Mouse (Mus musculus) midbrain, embryonic 10.5 days (tissue): Measurements from ENCODE around the gene Vmn1r158. TPM values are rescaled to one million over a fixed set of nuclear protein-coding genes. Genes with fewer than 3 reads are reported as not detected.
"Not testable (repeated sequence)": the region's sequence is repeated elsewhere in the genome, so short reads cannot be mapped to it uniquely, and the experiment has no call there.

Experiments
- DNase-seq: peaks from one replicate; pipeline ENCODE4 v3.0.0-alpha.2; 2017; ENCODE audit warnings: low spot score
- H3K27ac ChIP-seq: fragments of 300-500 bp; sonication (generic); replicated peaks from 2 replicates; pipeline ENCODE4 v1.5.1; 2016; ENCODE audit warnings: mild to moderate bottlenecking
- H3K27me3 ChIP-seq: fragments of 300-500 bp; sonication (generic); 2 replicates; pipeline ENCODE4 v1.6.1; 2016; ENCODE audit warnings: low read depth, mild to moderate bottlenecking; ENCODE audit not compliant: poor library complexity, severe bottlenecking
- H3K36me3 ChIP-seq: fragments of 300-500 bp; sonication (generic); 2 replicates; pipeline ENCODE4 v1.6.1; 2016; ENCODE audit warnings: mild to moderate bottlenecking, moderate library complexity
- H3K4me1 ChIP-seq: fragments of 300-500 bp; sonication (generic); 2 replicates; pipeline ENCODE4 v1.6.1; 2016
- H3K4me3 ChIP-seq: fragments of 300-500 bp; sonication (generic); 2 replicates; pipeline ENCODE4 v1.5.1; 2016; ENCODE audit warnings: mild to moderate bottlenecking, moderate library complexity
- H3K9me3 ChIP-seq: fragments of 300-500 bp; sonication (generic); replicated peaks from 2 replicates; pipeline ENCODE4 v1.6.1; 2016; ENCODE audit warnings: mild to moderate bottlenecking
- WGBS: fragments of 180-500 bp; shearing (Covaris S2); methylation state at CpG from one replicate; pipeline ENCODE4 v1.1.7; 2016; 5-methylcytosine and 5-hydroxymethylcytosine counted together
- polyA plus RNA-seq: library from polyadenylated mRNA; unstranded; fragments of >200 nt; fragmentation: Nextera tagmentation; extraction: Ambion mirVana; gene quantifications from 2 replicates; pipeline ENCODE4 v1.2.1, GENCODE M21; 2016

The Vmn1r158 gene
- polyA plus RNA-seq, result not detected in 2 replicates

- DNase-seq, H3K36me3 ChIP-seq, H3K4me1 ChIP-seq, H3K27me3 ChIP-seq, H3K4me3 ChIP-seq, H3K27ac ChIP-seq: not testable (repeated sequence)
- H3K9me3 ChIP-seq, result peaks cover 22% of the 10 kb centered on the region
- WGBS, result 62% methylated on average over 2 of the region's 2 CpGs
Measured at GRCm38 (mm10) chr7:22790682-22791081, at the start of gene Vmn1r158. Gene Vmn1r158 (minus strand): TSS chr7:22790782.

GRCm38 (mm10) chr7:22775981-22776380 is 14.6 kb downstream of the Vmn1r158 start:
- not testable (repeated sequence) for H3K27ac ChIP-seq, H3K4me3 ChIP-seq, H3K27me3 ChIP-seq, DNase-seq, H3K4me1 ChIP-seq, H3K36me3 ChIP-seq
- peaks cover 15% of the 10 kb centered on the region for H3K9me3 ChIP-seq
- 87% methylated on average over 7 of the region's 11 CpGs for WGBS

- 42% methylated on average over 2 of the region's 3 CpGs for WGBS
Measured at GRCm38 (mm10) chr7:22761397-22761796, 29.2 kb downstream of the Vmn1r158 start, which contains the start of gene Vmn1r157. Gene Vmn1r157 (plus strand): TSS chr7:22761697.

More at GRCm38 (mm10) chr7:22761397-22761796, 29.2 kb downstream of the Vmn1r158 start, which contains the start of gene Vmn1r157:
- H3K4me3 ChIP-seq, H3K4me1 ChIP-seq, DNase-seq, H3K27me3 ChIP-seq, H3K27ac ChIP-seq, H3K36me3 ChIP-seq, H3K9me3 ChIP-seq: not testable (repeated sequence)

Other genes starting within 250 kb of the Vmn1r158 start
- gene Gm4201, start 225.4 kb downstream of the Vmn1r158 start, polyA plus RNA-seq, result not detected in 2 replicates
- gene Gm4565, start 202.7 kb downstream of the Vmn1r158 start, polyA plus RNA-seq, result not detected in 2 replicates
- gene Vmn1r155, start 132.8 kb downstream of the Vmn1r158 start, polyA plus RNA-seq, result not detected in 2 replicates
- gene Gm8693, start 98.5 kb downstream of the Vmn1r158 start, polyA plus RNA-seq, result not detected in 2 replicates
- gene Gm4567, start 71.1 kb downstream of the Vmn1r158 start, polyA plus RNA-seq, result not detected in 2 replicates
- not detected in 2 replicates for gene Vmn1r157, start 29.1 kb downstream of the Vmn1r158 start, polyA plus RNA-seq
- gene Vmn1r159, start 52.8 kb upstream of the Vmn1r158 start, polyA plus RNA-seq, result not detected in 2 replicates
- gene Vmn1r160, start 80.4 kb upstream of the Vmn1r158 start, polyA plus RNA-seq, result not detected in 2 replicates
- gene Gm4214, start 193.9 kb upstream of the Vmn1r158 start, polyA plus RNA-seq, result not detected in 2 replicates
- gene Gm4216, start 229.1 kb upstream of the Vmn1r158 start, polyA plus RNA-seq, result not detected in 2 replicates